Mouse (Mus musculus): Measurements from ENCODE around the gene Vasn. TPM values are rescaled to one million over a fixed set of nuclear protein-coding genes. Genes with fewer than 3 reads are reported as not detected.
"Not testable (repeated sequence)": the region's sequence is repeated elsewhere in the genome, so short reads cannot be mapped to it uniquely, and the experiment has no call there.

Gene Vasn
- polyA plus RNA-seq, 1 experiment from 2014 or later = 16.2 TPM

DNA sequence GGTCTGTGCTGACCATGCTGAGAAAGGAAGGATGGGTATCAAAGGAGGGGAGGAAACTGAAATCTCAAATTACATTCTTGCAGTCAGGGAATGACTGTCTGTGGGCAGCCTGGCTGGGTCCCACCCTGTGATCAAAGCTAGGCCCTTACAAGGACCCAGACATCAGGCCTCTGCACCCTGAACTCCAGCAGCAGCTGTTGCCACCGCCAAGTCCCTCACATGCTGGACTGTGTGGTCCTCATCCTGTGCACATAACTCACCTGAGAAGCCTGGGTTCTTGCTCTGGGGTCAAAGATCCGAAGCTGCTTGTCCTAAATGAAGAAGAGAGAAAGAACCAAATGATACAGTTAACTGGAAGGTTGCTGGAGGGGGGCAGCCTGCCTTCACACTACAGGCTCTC, 21.9 kb downstream of the Vasn start:
- H3K4me3 ChIP-seq = no peak overlapping the region
- H3K4me1 ChIP-seq = peaks cover 41% of the 10 kb centered on the region
- WGBS = 85% methylated on average over 2 of the region's 2 CpGs
- H3K27ac ChIP-seq (replicated peaks) = peak overlapping the region; percentile 76
- peaks cover 50% of the 10 kb centered on the region for H3K36me3 ChIP-seq (replicated peaks)
- no peaks in the 10 kb centered on the region for H3K27me3 ChIP-seq (replicated peaks; ENCODE audit: low read depth, poor library complexity, severe bottlenecking)
- H3K9me3 ChIP-seq = no peaks in the 10 kb centered on the region
- DNase-seq (ENCODE audit: low spot score) = no peak

DNA sequence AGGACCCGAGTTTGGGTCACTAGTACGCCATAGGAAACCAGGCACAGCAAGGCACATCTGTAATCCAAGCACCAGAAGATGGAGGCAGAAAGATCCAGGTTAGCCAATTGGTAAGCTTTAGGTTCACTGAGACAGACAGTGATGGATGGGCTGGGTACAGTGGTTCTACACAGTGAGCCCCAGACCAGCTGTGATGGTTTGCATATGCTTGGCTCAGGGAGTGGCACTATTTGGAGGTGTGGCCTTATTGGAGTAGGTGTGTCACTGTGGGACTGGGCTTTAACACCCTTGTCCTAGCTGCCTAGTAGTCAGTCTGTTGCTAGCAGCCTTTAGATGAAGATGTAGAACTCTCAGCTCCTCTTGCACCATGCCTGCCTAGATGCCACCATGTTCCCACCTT, 24.1 kb downstream of the Vasn start:
- H3K4me1 ChIP-seq = peaks cover 26% of the 10 kb centered on the region
- H3K27me3 ChIP-seq (replicated peaks; ENCODE audit: low read depth, poor library complexity, severe bottlenecking) = no peaks in the 10 kb centered on the region
- H3K9me3 ChIP-seq = no peaks in the 10 kb centered on the region
- DNase-seq (ENCODE audit: low spot score) = no peak
- H3K27ac ChIP-seq (replicated peaks) = no peak overlapping the region
- H3K4me3 ChIP-seq = no peak overlapping the region
- H3K36me3 ChIP-seq (replicated peaks) = peaks cover 70% of the 10 kb centered on the region
- WGBS = 92% methylated on average over 2 of the region's 2 CpGs

DNA sequence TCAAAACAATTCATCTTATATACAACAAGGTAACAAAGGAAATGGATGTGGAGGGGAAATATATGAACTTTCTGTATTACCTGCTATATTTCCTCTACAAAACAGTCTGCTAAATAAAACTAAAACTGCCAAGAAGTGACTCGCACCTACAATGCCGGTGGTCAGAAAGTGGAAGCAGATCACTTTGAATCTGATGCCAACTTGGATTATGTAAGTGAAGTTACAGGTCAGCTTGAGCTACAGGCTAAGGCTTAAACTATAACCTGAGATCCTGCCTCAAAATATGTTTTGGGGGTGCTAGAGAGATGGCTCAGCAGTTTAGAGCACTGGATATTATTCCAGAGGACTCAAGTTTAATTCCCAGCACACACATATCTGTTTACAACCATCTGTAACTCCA, 26.0 kb downstream of the Vasn start:
- 87% methylated on average over 2 of the region's 2 CpGs for WGBS
- Histone ChIP-seq H3K4me3 (no peak overlapping the region), H3K4me1 (peaks cover 16% of the 10 kb centered on the region), H3K27me3 (replicated peaks; ENCODE audit: low read depth, poor library complexity, severe bottlenecking) (no peaks in the 10 kb centered on the region), H3K27ac (replicated peaks) (no peak overlapping the region), H3K9me3 (no peaks in the 10 kb centered on the region), H3K36me3 (replicated peaks) (peaks cover 85% of the 10 kb centered on the region)
- no peak for DNase-seq (ENCODE audit: low spot score)

DNA sequence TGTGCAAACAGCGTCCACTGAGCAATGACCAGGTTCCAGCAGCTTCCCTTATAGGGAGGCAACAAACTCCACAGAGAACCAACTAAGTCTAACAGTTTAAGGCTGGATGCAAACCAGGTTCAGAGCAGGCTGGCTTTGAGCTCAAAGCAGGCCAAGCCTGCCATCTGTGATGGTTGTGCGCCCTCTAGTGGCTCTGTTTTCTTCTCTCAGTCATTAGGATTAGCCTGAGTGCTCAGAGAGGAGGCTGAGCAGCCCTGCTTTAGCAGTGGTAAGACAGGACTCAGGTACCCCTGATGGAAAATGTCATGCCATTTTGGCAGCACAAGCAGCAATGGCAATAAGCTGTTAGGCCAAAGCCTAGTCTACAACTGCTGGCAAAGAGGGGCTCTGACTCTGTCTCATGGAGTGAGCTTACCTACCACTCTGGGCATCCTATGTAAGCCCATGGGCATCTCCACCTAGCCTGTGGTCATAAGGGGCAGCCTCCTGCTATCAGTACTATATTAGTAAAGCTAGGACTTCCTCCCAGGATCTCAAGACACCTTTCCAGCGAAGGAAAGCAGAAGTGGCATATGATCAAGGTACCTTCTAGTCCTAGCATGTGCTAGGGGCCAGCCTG, 27.6 kb downstream of the Vasn start:
- peaks cover 76% of the 10 kb centered on the region for H3K36me3 ChIP-seq (replicated peaks)
- WGBS = 23% methylated on average over 3 of the region's 3 CpGs
- peaks cover 7% of the 10 kb centered on the region; the same call in 1 of the 2 replicates for H3K4me1 ChIP-seq
- H3K4me3 ChIP-seq = no peak overlapping the region
- H3K9me3 ChIP-seq = no peaks in the 10 kb centered on the region
- peak overlapping the region; percentile 77 for H3K27ac ChIP-seq (replicated peaks)
- no peaks in the 10 kb centered on the region for H3K27me3 ChIP-seq (replicated peaks; ENCODE audit: low read depth, poor library complexity, severe bottlenecking)
- DNase-seq (ENCODE audit: low spot score) = peak; percentile 87

DNA sequence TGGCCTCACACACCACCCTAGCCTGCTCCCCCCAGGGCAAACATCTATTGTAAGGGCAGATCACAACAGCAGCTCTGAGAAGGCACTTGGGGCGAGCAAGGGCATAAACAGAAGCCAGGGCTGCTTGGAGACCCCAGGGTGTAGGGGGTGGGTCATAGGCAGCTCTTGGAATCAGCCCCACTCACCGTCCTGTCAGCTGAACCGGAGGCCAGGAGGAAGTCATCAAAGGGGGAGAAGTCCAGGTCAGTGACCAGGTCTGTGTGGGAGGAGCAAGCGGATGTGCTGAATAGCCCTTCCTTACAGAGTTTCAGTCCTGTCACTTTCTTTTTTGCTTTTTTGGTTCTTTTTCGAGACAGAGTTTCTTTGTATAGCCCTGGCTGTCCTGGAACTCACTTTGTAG, 30.6 kb downstream of the Vasn start:
- DNase-seq (ENCODE audit: low spot score) = no peak
- WGBS = 82% methylated on average over 5 of the region's 5 CpGs
- no peak overlapping the region for H3K27ac ChIP-seq (replicated peaks)
- no peak overlapping the region for H3K4me3 ChIP-seq
- H3K9me3 ChIP-seq = no peaks in the 10 kb centered on the region
- H3K27me3 ChIP-seq (replicated peaks; ENCODE audit: low read depth, poor library complexity, severe bottlenecking) = no peaks in the 10 kb centered on the region
- H3K36me3 ChIP-seq (replicated peaks) = peaks cover 77% of the 10 kb centered on the region
- peaks cover 7% of the 10 kb centered on the region; the same call in 1 of the 2 replicates for H3K4me1 ChIP-seq

DNA sequence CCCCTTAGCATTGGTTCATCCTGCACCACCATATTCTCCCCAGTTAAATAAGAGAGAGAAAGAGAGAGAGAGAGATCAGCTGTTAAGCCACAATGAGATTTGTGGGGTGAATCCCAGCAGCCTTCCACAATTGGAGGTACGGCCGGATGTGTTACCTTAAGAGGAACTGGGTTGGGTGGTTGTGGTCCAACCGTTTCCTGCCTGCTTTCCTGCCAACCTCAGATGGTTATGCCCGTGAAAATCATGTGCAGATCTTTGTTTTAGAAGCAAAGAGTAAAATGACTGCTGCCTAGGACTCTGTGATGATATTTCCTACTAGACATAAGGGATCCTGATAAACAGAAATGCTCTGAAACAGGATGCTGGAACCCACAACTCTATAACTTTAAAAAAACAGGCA, 34.4 kb downstream of the Vasn start:
- Histone ChIP-seq H3K4me1 (peaks cover 13% of the 10 kb centered on the region), H3K4me3 (no peak overlapping the region), H3K27me3 (replicated peaks; ENCODE audit: low read depth, poor library complexity, severe bottlenecking) (no peaks in the 10 kb centered on the region), H3K9me3 (no peaks in the 10 kb centered on the region), H3K36me3 (replicated peaks) (peaks cover 59% of the 10 kb centered on the region), H3K27ac (replicated peaks) (no peak overlapping the region)
- WGBS = 87% methylated on average over 4 of the region's 4 CpGs
- DNase-seq (ENCODE audit: low spot score) = no peak

DNA sequence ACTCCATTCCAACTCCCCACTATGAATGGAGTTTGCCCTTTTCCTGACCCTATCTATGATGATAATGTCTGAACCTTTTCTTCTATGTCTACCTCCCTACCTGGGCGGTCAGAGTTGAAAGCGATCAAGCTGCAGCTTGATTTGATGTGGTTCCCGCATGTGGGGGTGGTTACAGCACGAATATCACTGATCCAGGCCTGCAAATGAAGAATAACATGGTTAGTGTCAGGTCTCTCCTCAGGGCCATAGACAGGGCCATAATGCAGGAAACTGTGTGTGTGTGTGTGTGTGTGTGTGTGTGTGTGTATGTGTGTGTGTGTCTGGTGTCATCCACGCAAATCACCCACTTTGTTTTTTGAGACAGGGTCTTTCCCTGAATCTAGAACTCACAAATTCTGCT, 37.1 kb downstream of the Vasn start:
- no peak overlapping the region for H3K4me3 ChIP-seq
- H3K4me1 ChIP-seq = peaks cover 22% of the 10 kb centered on the region
- no peaks in the 10 kb centered on the region for H3K9me3 ChIP-seq
- H3K27me3 ChIP-seq (replicated peaks; ENCODE audit: low read depth, poor library complexity, severe bottlenecking) = no peaks in the 10 kb centered on the region
- no peak for DNase-seq (ENCODE audit: low spot score)
- H3K36me3 ChIP-seq (replicated peaks) = peaks cover 41% of the 10 kb centered on the region
- no peak overlapping the region for H3K27ac ChIP-seq (replicated peaks)
- 91% methylated on average over 5 of the region's 5 CpGs for WGBS

DNA sequence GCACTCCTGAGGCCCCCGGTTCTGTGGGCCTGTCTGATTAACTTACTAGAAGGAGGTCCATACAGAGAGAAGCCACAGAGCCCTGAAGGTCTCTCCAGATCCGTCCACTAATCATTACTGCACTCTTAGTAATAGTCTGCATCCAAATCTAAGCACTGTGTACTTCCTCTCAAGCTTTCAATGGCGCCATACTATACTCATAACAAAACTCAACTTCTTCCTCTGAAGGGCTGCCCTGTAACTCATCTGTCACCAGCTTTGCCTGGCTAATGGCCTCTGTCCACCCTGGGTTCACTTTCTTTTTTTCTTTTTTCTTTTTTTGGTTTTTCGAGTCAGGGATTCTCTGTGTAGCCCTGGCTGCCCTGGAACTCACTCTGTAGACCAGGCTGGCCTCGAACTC, 38.3 kb downstream of the Vasn start:
- peak overlapping the region; percentile 83; the same call in 1 of the 2 replicates for H3K4me3 ChIP-seq
- H3K36me3 ChIP-seq (replicated peaks) = peaks cover 36% of the 10 kb centered on the region
- H3K27ac ChIP-seq (replicated peaks) = no peak overlapping the region
- H3K4me1 ChIP-seq = peaks cover 25% of the 10 kb centered on the region
- WGBS = 81% methylated on average over 5 of the region's 5 CpGs
- no peaks in the 10 kb centered on the region for H3K9me3 ChIP-seq
- H3K27me3 ChIP-seq (replicated peaks; ENCODE audit: low read depth, poor library complexity, severe bottlenecking) = no peaks in the 10 kb centered on the region
- no peak for DNase-seq (ENCODE audit: low spot score)

DNA sequence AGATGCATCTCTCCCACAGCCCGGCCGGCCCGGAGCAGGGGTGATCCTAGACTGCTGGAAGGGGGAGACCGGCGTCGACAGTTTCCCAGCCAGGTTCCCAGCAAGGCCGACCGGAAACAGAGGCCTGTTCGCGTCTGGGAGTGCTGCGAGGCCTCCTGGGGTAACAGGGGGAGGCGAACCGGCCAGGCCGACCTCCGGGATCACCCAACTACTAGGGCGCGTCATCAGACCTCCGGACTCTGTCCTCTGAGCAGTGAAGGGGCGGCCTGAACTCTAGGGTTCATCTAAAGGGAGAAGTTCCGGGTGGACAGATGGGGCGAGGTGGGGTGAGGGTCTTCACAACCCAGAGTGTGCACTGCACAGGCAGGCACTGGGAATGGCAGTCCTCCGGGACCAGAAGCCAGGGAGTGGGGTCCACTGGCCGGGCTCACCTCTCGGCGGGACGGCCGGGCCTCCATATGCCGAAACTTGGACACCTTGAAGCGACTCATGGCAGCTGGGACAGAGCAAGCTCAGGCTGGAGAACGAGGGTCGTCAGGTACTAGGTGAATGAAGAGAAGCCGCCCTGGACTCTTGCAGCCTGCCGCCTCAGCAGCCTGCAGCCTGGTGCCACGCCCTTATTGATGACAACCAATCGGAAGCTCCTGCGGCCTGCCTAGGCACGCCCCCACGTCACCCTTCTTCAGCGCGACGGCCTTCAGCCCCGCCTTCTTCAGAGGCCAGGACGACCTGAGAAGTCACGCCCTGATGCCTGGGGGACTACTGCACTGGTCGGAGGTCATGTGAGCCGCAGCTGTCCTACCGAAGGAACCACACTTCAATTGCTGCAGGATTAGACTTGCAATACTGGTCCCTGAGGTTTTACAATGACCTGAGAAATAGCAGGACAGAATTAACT, 39.6 kb downstream of the Vasn start, which contains the start of gene Coro7:
TSS of gene Coro7 (minus strand) at position 657 of the 898 bp plus-strand sequence.
- peak within 1 kb of the TSS; percentile 80 for H3K27ac ChIP-seq (replicated peaks)
- under 1% methylated on average over 47 of the region's 47 CpGs for WGBS

DNA sequence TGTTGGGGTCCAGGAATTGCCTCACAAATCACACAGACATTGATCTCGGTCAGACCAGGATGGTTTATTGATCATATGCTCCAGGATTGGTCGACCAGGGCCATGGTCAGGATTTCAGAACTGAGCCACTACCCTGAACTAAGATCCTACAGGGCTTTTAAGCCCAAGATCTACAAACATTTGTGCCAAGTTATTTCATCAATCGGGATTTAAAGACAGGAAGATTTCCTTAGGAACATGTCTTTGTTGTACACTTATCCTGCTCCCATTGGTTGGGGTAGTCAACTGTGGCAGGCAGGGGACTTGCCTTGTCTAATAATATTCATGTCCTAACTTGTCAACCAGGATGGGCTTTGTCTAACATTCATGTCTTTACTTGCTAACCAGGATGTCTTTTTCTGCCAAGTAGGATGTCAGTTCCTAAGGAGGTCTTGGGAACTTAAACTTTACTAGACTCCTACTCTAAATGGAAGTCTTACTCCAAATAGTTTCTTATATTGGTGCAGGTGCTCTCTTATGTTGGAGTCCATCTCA, 41.2 kb downstream of the Vasn start:
- not testable (repeated sequence) for DNase-seq (ENCODE audit: low spot score); H3K36me3 ChIP-seq (replicated peaks); H3K27ac ChIP-seq (replicated peaks); H3K4me3 ChIP-seq; H3K9me3 ChIP-seq; H3K27me3 ChIP-seq (replicated peaks; ENCODE audit: low read depth, poor library complexity, severe bottlenecking)
- peaks cover 41% of the 10 kb centered on the region for H3K4me1 ChIP-seq
- WGBS = 79% methylated on average over 3 of the region's 3 CpGs

More for the DNA sequence above, 39.6 kb downstream of the Vasn start, which contains the start of gene Coro7:
- Histone ChIP-seq H3K27me3 (replicated peaks; ENCODE audit: low read depth, poor library complexity, severe bottlenecking) (no peaks in the 10 kb centered on the region), H3K9me3 (no peaks in the 10 kb centered on the region), H3K4me3 (peak within 1 kb of the TSS; percentile 83), H3K36me3 (replicated peaks) (peaks cover 23% of the 10 kb centered on the region), H3K4me1 (peaks cover 28% of the 10 kb centered on the region)
- DNase-seq (ENCODE audit: low spot score) = peak; percentile 95

DNA sequence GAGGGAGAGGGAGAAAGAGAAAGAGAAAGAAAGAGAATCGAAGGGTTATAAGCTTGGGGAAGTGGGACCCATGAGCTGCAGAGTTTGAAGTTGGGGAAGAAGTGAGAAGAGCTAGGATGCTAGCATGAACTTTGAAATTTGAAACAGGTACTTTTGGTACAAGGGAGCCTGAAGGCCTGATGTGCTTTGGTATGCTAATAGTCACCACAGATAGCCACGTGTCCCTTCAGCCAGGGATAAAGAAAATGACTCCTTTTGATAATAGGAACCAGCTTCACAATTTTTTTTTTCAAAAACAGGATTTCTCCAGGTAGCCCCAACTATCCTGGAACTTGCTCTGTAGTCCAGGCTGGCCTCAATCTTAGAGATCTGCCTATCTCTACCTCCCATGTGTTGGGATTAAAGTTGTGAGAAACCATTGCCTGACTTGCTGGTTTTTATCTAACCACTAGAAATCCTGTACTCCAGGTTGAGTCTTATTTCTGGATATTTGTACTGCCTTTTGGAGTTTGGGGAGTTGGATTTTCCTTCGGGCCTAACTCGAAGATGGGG, 43.0 kb downstream of the Vasn start:
- H3K4me3 ChIP-seq = peak overlapping the region; percentile 96
- WGBS = 82% methylated on average over 4 of the region's 4 CpGs

DNA sequence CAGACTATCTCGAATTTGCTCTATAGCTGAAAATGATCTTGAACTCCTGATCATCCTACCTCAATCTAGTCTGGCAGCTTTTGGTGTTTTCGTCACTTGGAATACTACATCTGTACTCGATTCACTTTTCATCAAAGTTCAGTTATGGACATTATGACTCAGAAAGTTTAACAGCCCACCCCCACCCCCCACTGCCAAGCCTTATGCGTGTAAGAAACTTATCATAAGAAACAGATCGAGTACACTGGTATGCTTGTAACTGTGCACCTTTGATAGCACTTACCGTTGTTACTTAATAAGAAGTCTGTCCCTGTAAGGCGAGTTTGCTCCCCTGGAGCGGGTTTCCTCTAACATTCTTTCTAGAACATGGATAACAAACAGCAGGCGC, 43.4 kb downstream of the Vasn start:
- DNase-seq (ENCODE audit: low spot score) = no peak
- Histone ChIP-seq H3K4me3 (peak overlapping the region; percentile 96), H3K27me3 (replicated peaks; ENCODE audit: low read depth, poor library complexity, severe bottlenecking) (no peaks in the 10 kb centered on the region), H3K4me1 (peaks cover 37% of the 10 kb centered on the region), H3K36me3 (replicated peaks) (peaks cover 16% of the 10 kb centered on the region), H3K27ac (replicated peaks) (peak overlapping the region; percentile 87), H3K9me3 (no peaks in the 10 kb centered on the region)
- 31% methylated on average over 9 of the region's 9 CpGs for WGBS

More for the DNA sequence above, 43.0 kb downstream of the Vasn start:
- Histone ChIP-seq H3K27me3 (replicated peaks; ENCODE audit: low read depth, poor library complexity, severe bottlenecking) (no peaks in the 10 kb centered on the region), H3K4me1 (peaks cover 41% of the 10 kb centered on the region), H3K36me3 (replicated peaks) (peaks cover 11% of the 10 kb centered on the region), H3K9me3 (no peaks in the 10 kb centered on the region), H3K27ac (replicated peaks) (peak overlapping the region; percentile 87; the same call in 1 of the 2 replicates)
- no peak for DNase-seq (ENCODE audit: low spot score)

All from embryonic facial prominence, embryonic 10.5 days (tissue).